Comparison of ENCODE assay signal across 13 mouse cellular contexts in the genomic region with DNA sequence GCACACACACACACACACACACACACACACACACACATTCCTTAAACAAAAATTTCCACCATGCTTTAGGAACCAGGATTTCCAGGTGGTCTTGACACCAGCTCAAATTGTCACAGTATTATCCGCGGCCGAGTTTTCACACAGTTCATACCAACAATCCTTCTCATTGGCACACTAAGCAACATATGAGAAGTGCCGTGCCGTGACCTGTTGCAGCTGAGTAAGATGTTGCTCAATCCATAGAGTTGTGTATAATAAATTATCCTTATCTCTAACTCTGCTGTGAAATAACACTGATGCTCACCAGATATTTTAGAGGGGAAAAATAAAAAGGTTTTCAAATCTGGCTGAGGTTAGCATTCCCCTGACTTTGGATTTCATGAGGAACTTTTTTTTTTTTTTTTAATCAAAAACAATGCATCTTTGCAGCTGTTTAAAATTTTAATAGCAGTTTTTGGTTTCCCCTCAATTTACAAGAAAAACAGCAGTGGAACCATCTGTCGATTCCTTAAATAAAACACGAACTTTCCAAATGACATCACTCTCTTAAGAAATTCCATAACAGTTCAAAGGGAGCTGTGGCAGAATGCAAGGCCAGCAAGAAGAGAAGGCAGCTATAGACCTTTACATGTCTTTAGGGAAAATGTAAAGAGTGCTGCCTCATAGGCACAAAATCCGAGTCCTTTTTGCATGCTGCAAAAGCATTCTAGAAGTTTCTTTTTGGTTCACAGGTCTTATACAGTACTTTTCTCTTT.
"Had no signal": no experiment of that assay in that cellular context is flagged by ENCODE, and none has a peak within 500 bp of the region (broad histone marks: within the 10 kb centered on the region; RNA-seq: fewer than 3 reads in every experiment).

No protein-coding gene starts in this region.

- H3K9me3 ChIP-seq: liver, embryonic 15.5 days; neural tube, embryonic 12.5 days had no signal

- H3K4me3 ChIP-seq: liver, embryonic 15.5 days; neural tube, embryonic 12.5 days had no signal

- H3K4me2 ChIP-seq: liver, embryonic 11.5 days; liver, embryonic 15.5 days; neural tube, embryonic 12.5 days had no signal

- H3K27me3 ChIP-seq: liver, embryonic 15.5 days; neural tube, embryonic 12.5 days had no signal

- H3K4me1 ChIP-seq: liver, embryonic 15.5 days; neural tube, embryonic 12.5 days had no signal

- H3K27ac ChIP-seq: kidney, postnatal 0 days; liver, embryonic 15.5 days; neural tube, embryonic 12.5 days; stomach, postnatal 0 days had no signal

- DNase-seq: kidney, adult 8-10 months; layer of hippocampus, adult 9-11 months; layer of hippocampus, postnatal 36 days; lung, adult 2 months; lung, postnatal 36 days; midbrain, embryonic 14.5 days; thymus, adult 18-20 months; thymus, postnatal 25 days had no signal

- H3K9ac ChIP-seq: liver, embryonic 15.5 days; neural tube, embryonic 12.5 days had no signal

- H3K36me3 ChIP-seq: liver, embryonic 15.5 days; neural tube, embryonic 12.5 days had no signal
